8 mouse cellular contexts compared by ENCODE assay signal in the genomic region with DNA sequence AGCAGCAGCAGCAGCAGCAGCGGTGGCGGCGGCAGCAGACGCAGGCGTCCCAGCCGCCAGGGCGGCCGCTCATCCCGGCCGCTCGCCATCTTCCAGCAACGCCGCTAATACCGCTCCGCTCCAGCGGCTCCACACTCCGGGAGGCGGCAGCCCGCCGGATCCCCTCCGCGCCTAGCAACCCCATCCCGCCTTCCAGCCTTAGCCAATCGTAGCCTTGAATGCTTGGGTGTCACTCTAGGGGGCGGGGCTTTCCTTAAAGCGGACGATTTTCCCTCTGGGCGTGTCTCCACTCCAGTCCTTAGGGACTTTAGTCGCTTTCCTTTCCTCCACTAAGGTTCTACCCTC. TPM values are rescaled to one million over a fixed set of nuclear protein-coding genes. Genes with fewer than 3 reads are reported as not detected.
A peak's percentile ranks its signal among the peaks of the same experiment; 100 is the strongest.
DNase-seq lines count a peak whose midpoint lies in the region; ATAC-seq and TF ChIP-seq lines count a peak whose summit lies in the region.

Gene Cpd, minus strand, starts transcription at position 141 of the 345 bp plus-strand sequence.

- H3K27ac ChIP-seq in forebrain, embryonic 10.5 days: peak within 1 kb of the TSS; percentile 92
- peak within 1 kb of the TSS; percentile 91 for H3K27ac ChIP-seq in heart, embryonic 15.5 days
- H3K27ac ChIP-seq in liver, embryonic 14.5 days: peak within 1 kb of the TSS; percentile 58; the same call in 1 of the 2 replicates
- peak within 1 kb of the TSS; percentile 81 for H3K27ac ChIP-seq in neural tube, embryonic 11.5 days (ENCODE audit: low read depth, low read length)
- H3K27ac ChIP-seq in stomach, postnatal 0 days (replicated peaks): peak within 1 kb of the TSS; percentile 89

- H3K4me3 ChIP-seq in forebrain, embryonic 10.5 days: peak within 1 kb of the TSS; percentile 95
- peak within 1 kb of the TSS; percentile 92 for H3K4me3 ChIP-seq in heart, embryonic 15.5 days
- peak within 1 kb of the TSS; percentile 71 to 96 for H3K4me3 ChIP-seq in liver, embryonic 14.5 days (ENCODE audit: insufficient read depth in 1 of 2, low read depth in 2 of 2, low read length in 2 of 2)
- H3K4me3 ChIP-seq in neural tube, embryonic 11.5 days (ENCODE audit: low read depth, low read length): peak within 1 kb of the TSS; percentile 92
- H3K4me3 ChIP-seq in stomach, postnatal 0 days (ENCODE audit: low read depth, low read length): peak within 1 kb of the TSS; percentile 94

- peaks cover 11% of the 10 kb centered on the region for H3K27me3 ChIP-seq in forebrain, embryonic 10.5 days (ENCODE audit: poor library complexity, severe bottlenecking)
- no peaks in the 10 kb centered on the region for H3K27me3 ChIP-seq in heart, embryonic 15.5 days
- H3K27me3 ChIP-seq in liver, embryonic 14.5 days (ENCODE audit: control insufficient read depth, insufficient read depth, low read length): no peaks in the 10 kb centered on the region
- H3K27me3 ChIP-seq in neural tube, embryonic 11.5 days (ENCODE audit: control insufficient read depth, insufficient read depth, low read length): no peaks in the 10 kb centered on the region
- no peaks in the 10 kb centered on the region for H3K27me3 ChIP-seq in stomach, postnatal 0 days (ENCODE audit: control insufficient read depth, insufficient read depth, low read length)

- 0% methylated on average over 29 of the region's 29 CpGs for WGBS in forebrain, embryonic 10.5 days
- WGBS in heart, embryonic 15.5 days: 0% methylated on average over 29 of the region's 29 CpGs
- 0% methylated on average over 29 of the region's 29 CpGs for WGBS in liver, embryonic 14.5 days (ENCODE audit: insufficient replicate concordance)
- WGBS in neural tube, embryonic 11.5 days: 0% methylated on average over 29 of the region's 29 CpGs
- 2% methylated on average over 21 of the region's 29 CpGs for WGBS in stomach, postnatal 0 days

- no peaks in the 10 kb centered on the region for H3K9me3 ChIP-seq in forebrain, embryonic 10.5 days
- H3K9me3 ChIP-seq in heart, embryonic 15.5 days (replicated peaks): no peaks in the 10 kb centered on the region
- H3K9me3 ChIP-seq in liver, embryonic 14.5 days (ENCODE audit: control insufficient read depth, low read length): no peaks in the 10 kb centered on the region; the same call in 1 of the 2 replicates
- no peaks in the 10 kb centered on the region for H3K9me3 ChIP-seq in neural tube, embryonic 11.5 days (ENCODE audit: control insufficient read depth, low read length)
- no peaks in the 10 kb centered on the region for H3K9me3 ChIP-seq in stomach, postnatal 0 days (ENCODE audit: control insufficient read depth, low read length)

- no peak for TF ChIP-seq CTCF in liver, embryonic 14.5 days (IDR thresholded peaks at IDR 0.05; ENCODE audit: low read depth)
- peak; percentile 20 for TF ChIP-seq CTCF in stomach, postnatal 0 days (IDR thresholded peaks at IDR 0.05; ENCODE audit: low read depth)

- H3K4me2 ChIP-seq in heart, embryonic 15.5 days: peak within 1 kb of the TSS; percentile 92
- H3K4me2 ChIP-seq in liver, embryonic 14.5 days (ENCODE audit: low read depth): peak within 1 kb of the TSS; percentile 84
- peak within 1 kb of the TSS; percentile 99 for H3K4me2 ChIP-seq in neural tube, embryonic 11.5 days (ENCODE audit: low read depth)
- H3K4me2 ChIP-seq in stomach, postnatal 0 days (replicated peaks; ENCODE audit: low read depth): peak within 1 kb of the TSS; percentile 93

- no peaks in the 10 kb centered on the region for H3K36me3 ChIP-seq in forebrain, embryonic 10.5 days (replicated peaks)
- H3K36me3 ChIP-seq in heart, embryonic 15.5 days: no peaks in the 10 kb centered on the region
- H3K36me3 ChIP-seq in liver, embryonic 14.5 days (replicated peaks; ENCODE audit: control insufficient read depth, insufficient read depth, low read depth): no peaks in the 10 kb centered on the region
- no peaks in the 10 kb centered on the region for H3K36me3 ChIP-seq in neural tube, embryonic 11.5 days (ENCODE audit: control insufficient read depth, insufficient read depth, low read length)
- H3K36me3 ChIP-seq in stomach, postnatal 0 days (ENCODE audit: control insufficient read depth, insufficient read depth, low read length): no peaks in the 10 kb centered on the region

- peak within 1 kb of the TSS; percentile 92 for H3K9ac ChIP-seq in heart, embryonic 15.5 days
- H3K9ac ChIP-seq in liver, embryonic 14.5 days (replicated peaks): peak within 1 kb of the TSS; percentile 85
- H3K9ac ChIP-seq in neural tube, embryonic 11.5 days (ENCODE audit: low read length): peak within 1 kb of the TSS; percentile 91
- peak within 1 kb of the TSS; percentile 92 for H3K9ac ChIP-seq in stomach, postnatal 0 days (ENCODE audit: low read length)

- no peak for TF ChIP-seq EP300 in liver, embryonic 14.5 days (IDR thresholded peaks at IDR 0.05; ENCODE audit: low read depth)
- TF ChIP-seq EP300 in stomach, postnatal 0 days (optimal IDR thresholded peaks at IDR 0.05): no peak

- H3K4me1 ChIP-seq in forebrain, embryonic 10.5 days: peaks cover 55% of the 10 kb centered on the region
- H3K4me1 ChIP-seq in heart, embryonic 15.5 days (replicated peaks): peaks cover 26% of the 10 kb centered on the region
- peaks cover 12 to 19% of the 10 kb centered on the region in 2 experiments for H3K4me1 ChIP-seq in liver, embryonic 14.5 days (replicated peaks; ENCODE audit: control insufficient read depth in 2 of 2, insufficient read depth in 2 of 2, low read length in 1 of 2)
- H3K4me1 ChIP-seq in neural tube, embryonic 11.5 days (ENCODE audit: control insufficient read depth, insufficient read depth, low read length): peaks cover 16% of the 10 kb centered on the region
- H3K4me1 ChIP-seq in stomach, postnatal 0 days (replicated peaks; ENCODE audit: control insufficient read depth, insufficient read depth): no peaks in the 10 kb centered on the region

- DNase-seq in CD8-positive naive resting alpha-beta T cell, adult 2 months (ENCODE audit: low read depth in 2 of 2, low spot score in 2 of 2): peak; percentile 56 to 74
- DNase-seq in c-Kit-positive CD71-negative TER-119-negative erythroid progenitor cells, embryonic 14.5 days (ENCODE audit: low read depth): peak; percentile 83
- peak; percentile 96 for DNase-seq in forebrain, embryonic 10.5 days (ENCODE audit: extremely low spot score, low spot score)
- DNase-seq in kidney, postnatal 25 days: peak; percentile 98 to 99
- peak; percentile 91 to 93 (median 93) for DNase-seq in liver, embryonic 14.5 days (ENCODE audit: low read depth in 3 of 3, low spot score in 3 of 3)
- DNase-seq in neural tube, embryonic 11.5 days (ENCODE audit: low spot score): peak; percentile 98
- DNase-seq in stomach, postnatal 0 days (ENCODE audit: low spot score): peak; percentile 98

- ATAC-seq in heart, embryonic 15.5 days (replicated peaks; ENCODE audit: insufficient number of reproducible peaks, insufficient read depth, low FRiP score, low read depth): peak; percentile 99
- peak; percentile 99 for ATAC-seq in liver, embryonic 14.5 days (ENCODE audit: insufficient read depth)
- peak; percentile 99 for ATAC-seq in neural tube, embryonic 11.5 days (ENCODE audit: insufficient read depth, low FRiP score, low TSS enrichment)
- peak; percentile 100 for ATAC-seq in stomach, postnatal 0 days (ENCODE audit: low FRiP score, low TSS enrichment)

RNA-seq across cellular contexts. Expression of gene Cpd, which starts in this region (rescaled TPM):
- polyA plus RNA-seq in forebrain, embryonic 10.5 days (2016; fragmentation: Nextera tagmentation; extraction: Ambion mirVana): 8.2 and 9.0 TPM in 2 replicates
- polyA plus RNA-seq in heart, embryonic 15.5 days (2015; fragmentation: Nextera tagmentation; extraction: Ambion mirVana): 8.9 and 10.6 TPM in 2 replicates
- polyA plus RNA-seq in liver, embryonic 14.5 days (2012; rRNA removed): 5.9 and 7.2 TPM in 2 replicates
- polyA plus RNA-seq in liver, embryonic 14.5 days (2014; fragmentation: Nextera tagmentation; extraction: Ambion mirVana): 8.2 and 8.5 TPM in 2 replicates
- 14.7 and 16.9 TPM in 2 replicates for polyA plus RNA-seq in neural tube, embryonic 11.5 days (2014; fragmentation: Nextera tagmentation; extraction: Ambion mirVana)
- 15.9 and 16.1 TPM in 2 replicates for polyA plus RNA-seq in stomach, postnatal 0 days (2015; fragmentation: Nextera tagmentation; extraction: Ambion mirVana)

Comparison
In these comparisons a context has a peak if more than half of its experiments do, and no peak if none do; other contexts are left out.
1. Peak in every context shown above with its lines: DNase-seq, ATAC-seq, H3K4me3 ChIP-seq and H3K27ac ChIP-seq.